Mouse (Mus musculus): ENCODE measurements at regions not wholly inside any gene's neighbourhood (a gene's known extent, or its start where the extent isn't known, plus 50 kb on each side); places are given as distances from the start of the nearest gene placed in this dataset.

GRCm38 (mm10) chr16:24151178-24151725 lies 162.6 kb upstream of the Bcl6 start:
- Histone ChIP-seq H3K4me3 (ENCODE audit: extremely low read depth, insufficient read depth, insufficient read length) (peak overlapping the region; percentile 36; the same call in 1 of the 2 replicates), H3K36me3 (ENCODE audit: control insufficient read depth, insufficient read depth, low read length) (no peaks in the 10 kb centered on the region), H3K4me1 (ENCODE audit: control insufficient read depth, insufficient read depth, insufficient read length) (peaks cover 22% of the 10 kb centered on the region), H3K27me3 (ENCODE audit: control insufficient read depth, insufficient read depth, low read length) (no peaks in the 10 kb centered on the region), H3K27ac (ENCODE audit: insufficient read depth, low read length) (peak overlapping the region; percentile 81)
- DNase-seq (ENCODE audit: low read depth in 1 of 2, low spot score in 2 of 2) = peak; percentile 33 to 75
- no peak for TF ChIP-seq POLR2A (IDR thresholded peaks at IDR 0.05; ENCODE audit: low read depth, low read length)
- 2% methylated on average over 7 of the region's 7 CpGs for WGBS

DNA sequence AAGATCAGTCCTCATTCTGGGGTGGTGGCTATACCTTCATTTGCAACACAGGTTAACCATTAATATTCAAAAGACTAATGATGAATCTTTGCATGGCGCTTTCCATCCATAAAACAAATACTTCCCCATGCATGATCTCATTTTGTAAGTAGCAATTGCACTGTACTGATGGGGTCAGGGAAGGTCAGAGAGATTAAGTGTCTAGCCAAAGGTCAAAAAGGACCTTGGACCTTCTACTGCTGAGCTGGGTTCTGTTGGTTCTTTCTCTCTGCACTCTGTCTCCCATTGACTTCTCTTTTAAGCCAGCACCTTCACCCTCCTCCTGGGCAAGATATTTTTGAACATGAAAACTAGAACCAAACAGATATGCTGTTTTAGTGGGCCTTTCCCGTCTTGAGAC lies 161.9 kb upstream of the Bcl6 start:
- Histone ChIP-seq H3K36me3 (ENCODE audit: control insufficient read depth, insufficient read depth, low read length) (no peaks in the 10 kb centered on the region), H3K27me3 (ENCODE audit: control insufficient read depth, insufficient read depth, low read length) (no peaks in the 10 kb centered on the region), H3K4me1 (ENCODE audit: control insufficient read depth, insufficient read depth, insufficient read length) (peaks cover 22% of the 10 kb centered on the region), H3K4me3 (ENCODE audit: extremely low read depth, insufficient read depth, insufficient read length) (no peak overlapping the region), H3K27ac (ENCODE audit: insufficient read depth, low read length) (peak overlapping the region; percentile 81)
- TF ChIP-seq CTCF (IDR thresholded peaks at IDR 0.05; ENCODE audit: extremely low read depth, insufficient read depth, insufficient read length, insufficient replicate concordance) = no peak
- no peak for TF ChIP-seq POLR2A (IDR thresholded peaks at IDR 0.05; ENCODE audit: low read depth, low read length)
- 70% methylated on average over 2 of the region's 2 CpGs for WGBS
- no peak for DNase-seq (ENCODE audit: low read depth in 1 of 2, low spot score in 2 of 2)

GRCm38 (mm10) chr16:24149441-24149840 lies 160.8 kb upstream of the Bcl6 start:
- Histone ChIP-seq H3K4me3 (ENCODE audit: extremely low read depth, insufficient read depth, insufficient read length) (no peak overlapping the region), H3K4me1 (ENCODE audit: control insufficient read depth, insufficient read depth, insufficient read length) (peaks cover 18% of the 10 kb centered on the region), H3K27me3 (ENCODE audit: control insufficient read depth, insufficient read depth, low read length) (no peaks in the 10 kb centered on the region), H3K27ac (ENCODE audit: insufficient read depth, low read length) (no peak overlapping the region), H3K36me3 (ENCODE audit: control insufficient read depth, insufficient read depth, low read length) (no peaks in the 10 kb centered on the region)
- no peak for DNase-seq (ENCODE audit: low read depth in 1 of 2, low spot score in 2 of 2)
- WGBS = 90% methylated on average over 4 of the region's 4 CpGs
- TF ChIP-seq POLR2A (IDR thresholded peaks at IDR 0.05; ENCODE audit: low read depth, low read length) = no peak
- no peak for TF ChIP-seq CTCF (IDR thresholded peaks at IDR 0.05; ENCODE audit: extremely low read depth, insufficient read depth, insufficient read length, insufficient replicate concordance)

GRCm38 (mm10) chr16:24143894-24144293 lies 155.2 kb upstream of the Bcl6 start:
- Histone ChIP-seq H3K4me1 (ENCODE audit: control insufficient read depth, insufficient read depth, insufficient read length) (no peaks in the 10 kb centered on the region; the same call in 1 of the 2 replicates), H3K27ac (ENCODE audit: insufficient read depth, low read length) (no peak overlapping the region), H3K4me3 (ENCODE audit: extremely low read depth, insufficient read depth, insufficient read length) (no peak overlapping the region), H3K27me3 (ENCODE audit: control insufficient read depth, insufficient read depth, low read length) (no peaks in the 10 kb centered on the region), H3K36me3 (ENCODE audit: control insufficient read depth, insufficient read depth, low read length) (no peaks in the 10 kb centered on the region)
- no peak for DNase-seq (ENCODE audit: low read depth in 1 of 2, low spot score in 2 of 2)
- WGBS = 90% methylated on average over 3 of the region's 3 CpGs
- TF ChIP-seq POLR2A (IDR thresholded peaks at IDR 0.05; ENCODE audit: low read depth, low read length) = no peak
- no peak for TF ChIP-seq CTCF (IDR thresholded peaks at IDR 0.05; ENCODE audit: extremely low read depth, insufficient read depth, insufficient read length, insufficient replicate concordance)

DNA sequence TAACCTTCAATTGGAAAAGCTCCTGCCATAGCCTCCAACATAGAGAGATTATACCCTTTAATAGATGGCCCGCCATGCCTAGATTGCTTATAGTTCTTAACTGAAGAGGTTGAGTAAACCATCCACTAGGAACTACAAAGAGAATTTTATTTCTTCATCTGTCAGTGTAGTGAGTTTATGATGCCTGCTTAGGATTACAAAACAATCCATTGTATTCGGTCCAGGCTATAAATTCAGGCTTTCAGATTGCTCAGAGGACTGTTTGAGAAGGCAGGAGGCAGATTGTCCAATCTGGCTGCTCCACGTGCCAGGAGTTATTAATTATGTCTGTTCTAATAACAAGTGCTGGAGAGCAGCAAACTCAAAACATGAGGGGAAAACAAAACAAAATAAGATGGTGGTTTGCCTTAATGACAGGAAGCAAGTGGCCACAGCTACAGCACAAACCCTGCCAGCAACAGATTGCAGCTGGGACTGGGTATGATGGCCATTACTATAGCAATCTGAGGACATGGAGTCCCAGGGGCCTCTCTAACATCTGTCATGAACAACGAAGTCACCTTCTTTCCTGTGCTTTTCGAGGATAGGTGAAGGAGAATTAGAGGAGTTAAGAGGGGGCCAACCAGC lies 154.4 kb upstream of the Bcl6 start:
- no peak overlapping the region for H3K27ac ChIP-seq (ENCODE audit: insufficient read depth, low read length)
- no peak for DNase-seq (ENCODE audit: low read depth in 1 of 2, low spot score in 2 of 2)
- 70% methylated on average over 5 of the region's 5 CpGs for WGBS
- no peak for TF ChIP-seq CTCF (IDR thresholded peaks at IDR 0.05; ENCODE audit: extremely low read depth, insufficient read depth, insufficient read length, insufficient replicate concordance)
- TF ChIP-seq POLR2A (IDR thresholded peaks at IDR 0.05; ENCODE audit: low read depth, low read length) = no peak
- H3K36me3 ChIP-seq (ENCODE audit: control insufficient read depth, insufficient read depth, low read length) = no peaks in the 10 kb centered on the region
- H3K27me3 ChIP-seq (ENCODE audit: control insufficient read depth, insufficient read depth, low read length) = no peaks in the 10 kb centered on the region
- H3K4me3 ChIP-seq (ENCODE audit: extremely low read depth, insufficient read depth, insufficient read length) = no peak overlapping the region
- no peaks in the 10 kb centered on the region; the same call in 1 of the 2 replicates for H3K4me1 ChIP-seq (ENCODE audit: control insufficient read depth, insufficient read depth, insufficient read length)

DNA sequence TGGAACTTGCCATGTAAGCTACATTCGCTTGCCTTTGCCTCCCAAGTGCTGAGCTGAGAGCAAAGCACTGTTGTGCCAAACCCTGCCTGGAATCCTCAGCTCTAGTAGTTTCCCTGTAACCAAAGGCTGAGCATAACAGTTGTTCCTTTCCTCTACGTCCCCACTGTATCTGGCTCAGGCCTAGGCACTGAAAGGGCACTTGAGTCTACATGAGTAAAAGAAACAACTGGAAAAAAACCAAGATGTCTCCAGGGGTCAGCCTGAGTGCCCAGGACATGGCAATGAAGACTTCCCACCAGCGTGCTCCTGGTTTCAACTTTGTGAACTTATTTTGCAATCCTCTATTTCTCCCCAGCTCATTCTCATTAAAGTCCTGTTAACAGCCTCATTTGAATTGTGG lies 150.5 kb upstream of the Bcl6 start:
- Histone ChIP-seq H3K4me3 (ENCODE audit: extremely low read depth, insufficient read depth, insufficient read length) (no peak overlapping the region), H3K36me3 (ENCODE audit: control insufficient read depth, insufficient read depth, low read length) (no peaks in the 10 kb centered on the region), H3K27me3 (ENCODE audit: control insufficient read depth, insufficient read depth, low read length) (no peaks in the 10 kb centered on the region), H3K4me1 (ENCODE audit: control insufficient read depth, insufficient read depth, insufficient read length) (peaks cover 9% of the 10 kb centered on the region), H3K27ac (ENCODE audit: insufficient read depth, low read length) (no peak overlapping the region)
- TF ChIP-seq CTCF (IDR thresholded peaks at IDR 0.05; ENCODE audit: extremely low read depth, insufficient read depth, insufficient read length, insufficient replicate concordance) (no peak), POLR2A (IDR thresholded peaks at IDR 0.05; ENCODE audit: low read depth, low read length) (no peak)
- 89% methylated on average over 3 of the region's 3 CpGs for WGBS
- no peak for DNase-seq (ENCODE audit: low read depth in 1 of 2, low spot score in 2 of 2)

- Histone ChIP-seq H3K4me3 (ENCODE audit: extremely low read depth, insufficient read depth, insufficient read length) (no peak overlapping the region), H3K27me3 (ENCODE audit: control insufficient read depth, insufficient read depth, low read length) (no peaks in the 10 kb centered on the region), H3K27ac (ENCODE audit: insufficient read depth, low read length) (no peak overlapping the region), H3K36me3 (ENCODE audit: control insufficient read depth, insufficient read depth, low read length) (no peaks in the 10 kb centered on the region), H3K4me1 (ENCODE audit: control insufficient read depth, insufficient read depth, insufficient read length) (peaks cover 9% of the 10 kb centered on the region)
- 85% methylated on average over 7 of the region's 7 CpGs for WGBS
- no peak for DNase-seq (ENCODE audit: low read depth in 1 of 2, low spot score in 2 of 2)
- no peak for TF ChIP-seq CTCF (IDR thresholded peaks at IDR 0.05; ENCODE audit: extremely low read depth, insufficient read depth, insufficient read length, insufficient replicate concordance)
- TF ChIP-seq POLR2A (IDR thresholded peaks at IDR 0.05; ENCODE audit: low read depth, low read length) = no peak
Measured at GRCm38 (mm10) chr16:24137266-24138033, 148.8 kb upstream of the Bcl6 start.

Data from spleen, adult 2 months (tissue).